Mouse (Mus musculus): ENCODE measurements at regions not wholly inside any gene's neighbourhood (a gene's known extent, or its start where the extent isn't known, plus 50 kb on each side); places are given as distances from the start of the nearest gene placed in this dataset.

GRCm38 (mm10) chr2:61088501-61088900 lies 125.5 kb upstream of the Rbms1 start:
- DNase-seq (ENCODE audit: low spot score): no peak

GRCm38 (mm10) chr2:61084835-61085234 lies 121.8 kb upstream of the Rbms1 start:
- no peak for DNase-seq (ENCODE audit: low spot score)

GRCm38 (mm10) chr2:61083100-61083499 lies 120.1 kb upstream of the Rbms1 start:
- DNase-seq (ENCODE audit: low spot score): no peak

GRCm38 (mm10) chr2:61082640-61083039 lies 119.6 kb upstream of the Rbms1 start:
- DNase-seq (ENCODE audit: low spot score): no peak

GRCm38 (mm10) chr2:61080006-61080405 lies 117.0 kb upstream of the Rbms1 start:
- no peak for DNase-seq (ENCODE audit: low spot score)

GRCm38 (mm10) chr2:61071025-61071424 lies 108.0 kb upstream of the Rbms1 start:
- DNase-seq (ENCODE audit: low spot score): no peak

- no peak for DNase-seq (ENCODE audit: low spot score)
Observed at GRCm38 (mm10) chr2:61067877-61068276, 104.9 kb upstream of the Rbms1 start.

DNA sequence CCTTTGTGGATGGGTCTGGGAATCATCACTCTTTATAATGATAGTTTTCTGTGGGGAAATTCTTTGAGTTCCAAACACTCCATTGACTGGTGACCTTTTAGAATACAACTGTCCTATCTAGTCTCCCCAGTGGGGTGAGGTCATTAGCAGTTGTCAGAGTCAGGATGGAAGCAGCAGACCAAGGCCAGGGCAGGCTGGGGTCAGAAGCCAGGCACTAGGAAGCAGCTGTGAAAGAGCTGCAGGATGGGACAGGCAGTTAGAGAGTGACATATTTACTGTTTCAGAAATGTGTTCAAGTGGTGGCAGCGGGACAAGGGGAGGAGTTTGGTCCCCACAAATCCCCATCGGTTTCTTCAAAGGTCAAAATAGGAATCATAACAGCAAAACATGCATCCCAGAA lies 99.1 kb upstream of the Rbms1 start:
- no peak for DNase-seq (ENCODE audit: low spot score)

DNA sequence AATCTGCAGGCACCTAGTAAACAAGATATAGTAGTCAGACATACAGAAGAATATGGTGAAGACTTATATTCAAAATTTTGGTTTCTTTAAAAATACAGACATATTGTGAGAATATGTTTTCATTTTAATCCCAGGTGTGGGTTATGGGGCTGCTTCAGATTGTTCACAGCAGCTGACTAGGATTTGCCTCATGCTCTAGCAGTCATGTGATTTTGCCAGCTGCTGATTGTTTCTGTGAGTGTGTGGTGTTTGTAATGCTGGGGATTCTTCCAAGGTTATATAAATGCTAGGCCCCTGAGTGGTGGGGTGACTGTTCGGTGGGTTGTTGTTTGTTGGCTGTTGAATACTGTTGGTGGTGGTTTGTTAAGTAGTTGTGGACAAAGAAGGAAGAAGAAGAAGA lies 97.9 kb upstream of the Rbms1 start:
- no peak for DNase-seq (ENCODE audit: low spot score)

DNA sequence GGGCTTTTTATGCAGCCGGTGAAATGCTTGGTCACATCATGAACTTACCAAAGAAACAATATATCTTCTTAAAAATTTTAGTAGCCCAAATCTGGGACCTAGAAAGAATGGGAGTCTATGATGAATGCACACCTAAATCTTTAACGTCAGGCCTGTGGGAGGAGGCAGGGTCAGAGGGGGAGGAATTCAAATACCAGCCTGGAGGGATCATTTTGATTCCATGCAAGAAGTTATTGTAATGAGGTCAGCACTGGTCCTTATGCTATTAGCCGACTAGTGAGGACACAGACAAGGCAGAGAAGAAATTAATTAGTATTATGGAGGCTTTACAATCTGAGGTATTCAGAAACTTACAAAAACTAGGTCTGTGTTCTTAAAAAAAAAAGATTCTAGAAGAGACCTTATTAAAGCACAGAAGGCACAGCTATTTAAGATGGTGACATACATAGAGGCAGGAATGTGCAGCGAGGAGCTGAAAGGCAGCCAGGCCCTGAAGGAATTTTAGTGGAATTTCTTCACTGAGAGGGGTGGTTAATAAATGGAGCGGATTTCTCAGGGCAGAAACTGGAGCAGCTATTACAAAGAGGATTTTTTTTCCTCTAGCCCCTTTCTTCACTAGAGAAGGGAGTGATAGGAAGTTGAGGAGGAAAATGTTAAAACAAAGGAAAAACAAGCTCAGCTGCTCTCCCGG lies 95.7 kb upstream of the Rbms1 start:
- DNase-seq (ENCODE audit: low spot score): no peak

DNA sequence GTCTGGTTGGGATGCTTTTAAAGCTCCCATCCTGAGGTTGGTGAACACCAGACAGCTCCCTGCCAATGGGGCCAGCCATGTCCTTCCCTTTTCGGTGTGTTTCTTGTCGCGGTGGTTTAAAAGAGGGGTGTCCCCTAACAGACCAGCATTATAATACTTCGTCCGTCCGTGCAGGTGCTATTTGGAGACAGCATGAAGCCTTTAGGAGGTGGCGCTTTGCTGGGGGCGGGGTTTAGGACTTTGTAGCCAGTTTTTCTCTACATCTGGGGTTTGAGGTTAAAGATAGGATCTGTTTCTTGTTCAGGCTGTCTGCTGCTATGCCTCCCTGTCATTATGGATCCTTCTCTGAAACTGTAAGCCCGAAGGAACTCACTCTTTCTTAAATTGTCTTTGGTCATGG lies 89.3 kb upstream of the Rbms1 start:
- no peak for DNase-seq (ENCODE audit: low spot score)

GRCm38 (mm10) chr2:61051808-61052207 lies 88.8 kb upstream of the Rbms1 start:
- DNase-seq (ENCODE audit: low spot score): no peak

GRCm38 (mm10) chr2:61046111-61046767 lies 83.2 kb upstream of the Rbms1 start:
- no peak for DNase-seq (ENCODE audit: low spot score)

DNA sequence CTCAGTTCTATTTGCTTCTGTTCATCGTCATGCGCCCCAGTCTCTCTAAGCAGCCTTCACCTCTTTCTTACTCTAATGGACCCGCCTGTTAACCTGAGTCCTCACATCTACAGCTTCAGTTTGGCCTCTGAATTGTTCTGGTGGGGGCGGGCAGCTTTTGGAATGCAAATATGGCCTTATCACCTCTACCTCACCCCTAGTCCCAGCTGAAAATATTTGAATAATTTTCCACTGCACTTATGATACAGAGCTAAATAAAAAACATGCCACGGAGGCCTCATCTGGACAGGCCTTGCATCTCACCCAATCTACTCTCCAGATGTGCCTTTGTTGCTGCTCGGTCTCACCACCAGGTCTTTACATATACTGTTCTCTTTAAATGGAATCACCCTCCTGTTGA lies 82.5 kb upstream of the Rbms1 start:
- DNase-seq (ENCODE audit: low spot score): no peak

- DNase-seq (ENCODE audit: low spot score): no peak
Observed at GRCm38 (mm10) chr2:61032920-61033319, 69.9 kb upstream of the Rbms1 start.

GRCm38 (mm10) chr2:61029706-61030105 lies 66.7 kb upstream of the Rbms1 start:
- DNase-seq (ENCODE audit: low spot score): no peak

DNA sequence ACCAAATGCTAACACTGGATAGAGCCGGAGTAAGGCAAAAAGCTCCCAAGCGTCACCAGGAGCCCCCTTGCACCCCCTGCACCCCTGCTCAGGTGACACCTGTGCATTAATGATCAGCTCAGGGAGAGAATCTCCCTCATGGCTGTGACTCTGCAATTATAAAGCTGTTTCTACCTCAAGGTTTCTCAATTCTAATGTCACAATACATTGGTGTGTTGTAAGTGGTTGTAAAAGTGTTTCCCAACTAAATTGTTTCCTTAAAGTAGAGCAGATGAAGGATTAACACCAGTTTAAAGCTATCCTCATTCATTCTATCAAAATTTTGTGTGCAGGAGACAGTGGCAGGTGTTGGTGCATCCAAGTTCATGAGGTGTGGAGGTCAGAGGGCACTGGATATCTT lies 65.6 kb upstream of the Rbms1 start:
- no peak for DNase-seq (ENCODE audit: low spot score)

DNA sequence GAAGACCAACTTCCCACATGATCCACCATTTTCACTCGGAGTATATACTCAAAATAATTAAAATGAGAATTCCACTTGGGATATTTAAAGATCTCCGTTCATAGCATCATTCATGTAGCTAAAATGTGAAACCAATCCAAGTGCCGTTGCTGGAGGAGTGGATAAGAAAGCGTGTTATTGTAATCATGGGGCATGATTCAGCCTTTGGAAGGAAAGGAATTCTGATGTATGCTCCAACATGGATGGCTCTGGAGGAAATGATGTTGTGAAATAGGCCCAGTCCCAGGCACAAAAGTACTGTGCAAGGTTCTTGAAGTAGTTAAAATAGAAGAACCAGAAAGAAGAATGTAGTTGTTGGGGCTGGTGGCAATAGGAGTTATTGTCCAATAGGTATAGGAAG lies 64.7 kb upstream of the Rbms1 start:
- no peak for DNase-seq (ENCODE audit: low spot score)

- DNase-seq (ENCODE audit: low spot score): no peak
Observed at GRCm38 (mm10) chr2:61022411-61022810, 59.4 kb upstream of the Rbms1 start.

DNA sequence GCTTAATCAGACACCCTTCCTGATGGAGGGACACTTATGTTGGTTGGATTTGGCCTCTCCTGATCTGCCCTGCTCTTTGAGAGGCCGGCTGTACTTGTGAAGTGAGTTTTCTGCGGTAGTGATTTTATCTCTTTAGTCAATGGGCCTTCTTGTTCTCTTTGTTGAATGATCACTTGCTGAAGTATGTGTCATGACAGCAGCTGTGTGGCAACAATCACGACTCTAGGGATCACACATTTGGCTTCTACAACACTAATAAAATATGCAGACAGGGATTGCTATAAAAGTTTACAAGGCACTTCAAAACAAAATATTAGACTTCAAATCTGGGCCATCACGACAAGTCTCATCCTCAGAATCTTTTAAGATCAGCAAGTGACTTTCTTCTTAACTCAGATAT lies 57.8 kb upstream of the Rbms1 start:
- DNase-seq (ENCODE audit: low spot score): no peak

GRCm38 (mm10) chr2:61013006-61013405 lies 50.0 kb upstream of the Rbms1 start:
- no peak for DNase-seq (ENCODE audit: low spot score)
